Mouse (Mus musculus): ENCODE measurements around the gene Asic2.

The Asic2 gene

DNA sequence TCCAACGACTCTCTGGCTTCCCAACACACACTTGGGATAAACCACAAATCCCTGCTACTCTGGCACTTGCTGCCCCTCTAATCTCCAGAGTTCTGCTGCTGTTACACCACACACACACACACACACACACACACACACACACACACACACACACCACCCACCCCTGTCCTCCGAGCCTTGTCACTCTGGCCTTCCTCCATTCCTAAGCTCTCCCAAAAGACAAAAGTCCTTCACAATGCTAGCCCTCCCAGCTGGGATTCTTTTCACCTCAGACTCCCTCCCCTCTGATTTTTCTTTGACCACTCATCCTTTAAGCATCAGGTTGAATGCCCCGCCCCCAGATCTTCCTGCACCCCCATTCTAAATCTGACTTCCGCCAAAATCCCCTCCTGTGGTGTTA lies 506.5 kb downstream of the Asic2 start:
- in situ Hi-C loops (cut with MboI, MseI) = no loop called here

DNA sequence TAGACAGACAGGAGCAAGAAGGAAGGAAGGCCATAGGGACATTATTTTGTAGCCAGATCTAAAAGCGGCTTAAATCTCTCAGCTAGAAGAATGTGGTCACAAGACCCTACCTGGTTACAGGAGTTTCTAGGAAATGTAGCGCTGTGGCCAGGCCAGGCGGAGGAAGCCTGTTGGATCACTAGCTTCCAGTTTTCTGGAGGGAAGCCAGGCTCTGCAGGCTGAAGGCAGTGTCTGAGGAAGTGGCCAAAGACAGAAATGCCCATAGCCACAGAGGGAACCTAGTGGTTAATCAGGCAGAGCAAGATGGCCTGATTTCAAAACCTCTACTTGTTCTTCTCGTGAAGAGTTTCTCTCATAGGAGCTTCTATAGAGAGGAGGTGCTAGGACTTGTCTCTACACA lies 513.3 kb downstream of the Asic2 start:
- in situ Hi-C loops (cut with MboI, MseI) = no loop called here

DNA sequence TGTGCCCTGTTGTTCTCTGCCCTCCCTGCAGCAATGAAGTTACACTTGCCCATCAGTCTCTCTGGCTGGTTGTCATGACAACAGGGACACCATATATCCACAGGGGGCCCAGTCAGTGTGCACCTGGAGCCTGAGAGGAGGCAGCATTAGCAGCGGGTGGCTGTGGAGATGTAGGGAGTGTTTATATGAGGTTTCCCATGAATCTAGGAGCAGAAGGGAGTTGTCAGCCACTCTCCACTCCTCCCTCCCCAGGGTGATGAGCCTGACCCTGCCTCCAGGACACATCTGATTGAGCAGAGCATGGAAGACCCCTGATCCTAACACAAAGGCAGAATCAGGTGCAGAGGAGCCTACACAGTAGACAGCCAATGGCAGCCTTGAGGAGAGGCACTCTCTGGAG lies 514.1 kb downstream of the Asic2 start:
- in situ Hi-C loops (cut with MboI, MseI) = no loop called here

DNA sequence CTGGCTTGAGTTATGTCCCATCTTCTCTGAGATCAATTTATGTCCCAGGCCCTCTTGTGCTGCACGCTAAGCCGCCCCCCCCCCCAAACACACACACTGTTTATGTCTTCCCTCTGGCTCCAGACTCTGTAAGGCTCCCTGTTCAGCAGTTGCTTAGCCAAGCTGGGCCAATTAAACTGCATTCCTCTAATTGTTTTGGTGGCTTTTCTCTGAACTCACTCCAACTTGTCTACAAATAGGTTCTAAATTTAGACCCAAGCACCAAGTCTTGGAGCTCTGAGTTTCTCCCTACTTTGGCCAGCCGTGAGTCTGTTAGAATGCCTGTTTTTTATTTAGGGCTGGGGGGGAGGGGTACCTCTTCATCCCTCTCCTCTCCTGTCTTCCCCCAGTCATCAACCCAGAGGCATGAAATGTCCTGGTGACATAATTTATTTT lies 519.0 kb downstream of the Asic2 start:
- in situ Hi-C loops (cut with MboI, MseI) = no loop called here

DNA sequence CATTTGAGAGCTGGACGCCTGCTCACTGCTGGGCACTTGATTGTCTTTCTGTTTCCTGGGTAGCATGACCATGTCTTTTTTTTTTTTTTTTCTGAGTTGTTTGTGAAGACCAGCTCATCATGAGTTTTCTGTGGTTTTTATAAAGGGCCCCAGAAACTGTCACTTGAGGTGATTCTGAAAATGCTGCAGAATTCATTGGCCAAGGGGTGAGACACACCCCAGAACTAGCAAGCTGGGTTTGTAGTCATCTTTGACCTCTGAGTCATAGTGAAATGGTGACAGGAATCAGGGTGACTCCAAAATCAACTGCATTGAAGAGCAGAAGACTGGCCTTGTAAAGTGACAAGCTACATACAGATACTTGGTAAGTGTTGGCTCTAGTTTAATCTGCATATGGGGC lies 521.9 kb downstream of the Asic2 start:
- in situ Hi-C loops (cut with MboI, MseI) = no loop called here

DNA sequence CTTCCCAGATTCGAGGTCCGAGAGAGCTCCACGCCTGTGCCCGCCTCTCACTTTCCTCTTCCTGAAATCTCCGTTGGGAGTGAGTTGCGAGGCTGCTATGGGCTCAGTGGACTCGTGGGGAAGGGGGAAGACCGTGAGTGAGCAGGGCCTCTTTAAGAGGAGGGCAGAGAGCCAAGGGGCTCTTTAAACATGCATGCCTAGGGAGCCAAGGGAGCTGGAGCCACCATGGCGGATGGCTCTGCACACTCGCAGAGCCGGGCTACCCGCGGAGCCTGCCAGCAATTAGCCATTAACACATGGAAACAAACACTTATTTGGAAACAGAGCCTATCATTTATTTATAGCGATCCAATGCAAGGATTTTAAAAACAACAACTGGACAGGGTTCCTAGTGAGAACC lies 541.4 kb downstream of the Asic2 start:
- in situ Hi-C loops (cut with MboI, MseI) = no loop called here

DNA sequence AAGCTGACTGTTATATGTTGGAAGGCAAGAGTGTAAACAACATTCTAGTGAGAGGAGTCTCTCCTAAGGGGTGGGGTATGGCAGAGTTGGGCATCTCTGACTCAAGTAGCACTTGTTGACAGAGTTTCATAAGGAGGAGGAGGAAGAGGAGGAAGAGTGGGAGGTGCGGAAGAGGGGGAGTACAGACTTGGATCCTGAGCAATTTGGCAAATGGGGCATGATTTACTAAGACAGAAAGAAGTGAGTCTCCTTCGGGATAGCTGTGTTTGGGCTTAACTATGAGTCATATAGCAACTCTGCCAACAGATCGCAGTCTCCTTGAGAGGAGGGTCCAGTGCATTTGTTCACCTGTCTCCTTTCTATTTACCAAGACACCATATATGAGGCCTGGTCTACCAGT lies 549.1 kb downstream of the Asic2 start:
- in situ Hi-C loops (cut with MboI, MseI) = no loop called here

DNA sequence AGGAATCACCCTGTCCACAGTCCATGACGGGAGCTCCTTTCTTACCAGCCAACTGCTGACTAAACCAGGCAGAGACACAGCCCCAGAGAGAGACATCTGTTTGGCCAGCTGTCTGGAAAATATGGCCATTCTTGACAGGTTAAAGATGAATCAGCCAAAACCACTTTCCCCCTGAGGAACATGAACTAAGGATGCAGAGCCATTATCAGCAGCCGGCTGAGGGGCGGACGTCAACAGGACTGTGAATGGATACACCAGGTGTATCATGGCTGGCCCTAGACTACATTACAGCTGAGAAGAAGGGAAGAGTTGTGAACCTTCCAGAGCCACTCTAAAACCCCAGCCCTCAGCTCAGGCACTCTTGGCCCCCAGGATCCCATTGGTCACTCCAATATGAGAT lies 550.2 kb downstream of the Asic2 start:
- in situ Hi-C loops (cut with MboI, MseI) = no loop called here

DNA sequence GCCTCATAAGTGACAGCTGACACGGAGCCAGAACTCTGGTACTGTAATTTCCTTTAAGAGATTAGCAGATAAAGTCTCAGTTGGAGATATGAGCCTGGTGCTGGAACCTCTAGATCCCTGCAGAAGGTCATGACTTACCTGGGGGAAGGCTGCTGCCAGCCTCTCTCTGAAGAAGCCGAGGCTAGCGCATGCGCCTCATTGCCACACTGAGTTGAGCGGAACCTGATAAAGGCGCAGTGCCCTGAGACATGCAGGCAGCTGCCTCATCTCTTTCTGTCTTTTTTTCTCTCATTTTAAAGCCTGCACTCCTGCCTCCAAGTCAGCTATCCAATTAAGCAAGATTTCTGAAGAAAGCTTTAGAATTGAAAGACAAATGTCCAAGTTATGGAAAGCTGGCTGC lies 551.9 kb downstream of the Asic2 start:
- in situ Hi-C loops (cut with MboI, MseI) = no loop called here

DNA sequence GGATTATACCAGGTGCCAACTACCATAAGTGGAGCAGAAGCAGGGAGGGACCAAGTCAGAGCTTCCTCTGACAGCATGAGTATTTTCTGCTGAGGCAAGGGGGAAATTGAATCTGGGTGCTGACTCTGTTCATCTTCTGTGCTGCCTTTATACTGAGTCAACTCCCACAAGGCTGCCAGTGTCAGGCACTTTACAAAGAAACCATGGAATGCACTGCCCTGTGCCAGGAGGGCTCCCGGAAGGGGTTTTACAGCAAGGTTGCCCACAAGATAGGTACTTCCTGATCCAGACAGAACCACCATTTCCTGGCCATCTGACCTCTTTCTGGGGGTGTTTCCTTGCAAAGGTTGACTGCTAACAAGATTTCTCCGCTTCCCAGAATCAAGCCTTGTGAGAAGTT lies 553.7 kb downstream of the Asic2 start:
- in situ Hi-C loops (cut with MboI, MseI) = no loop called here

DNA sequence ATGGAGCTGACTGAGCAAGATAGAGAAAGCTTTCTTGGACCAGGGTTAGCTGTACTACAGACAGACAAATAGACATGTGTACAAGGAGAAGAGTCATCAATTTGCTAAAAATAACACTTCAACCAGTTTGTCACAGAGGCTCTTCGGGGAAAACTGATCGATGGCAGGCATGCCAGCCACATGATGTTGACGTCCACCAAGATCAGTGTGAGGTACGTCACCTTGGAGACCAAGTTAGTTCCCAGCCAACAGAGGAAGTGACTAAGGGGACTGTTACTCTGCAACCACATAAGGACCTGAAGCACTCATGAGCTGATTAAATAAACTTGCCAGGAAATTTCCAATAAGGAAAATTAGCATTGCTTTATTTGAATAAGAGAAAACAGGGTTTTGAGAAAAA lies 557.0 kb downstream of the Asic2 start:
- in situ Hi-C loops (cut with MboI, MseI) = no loop called here

DNA sequence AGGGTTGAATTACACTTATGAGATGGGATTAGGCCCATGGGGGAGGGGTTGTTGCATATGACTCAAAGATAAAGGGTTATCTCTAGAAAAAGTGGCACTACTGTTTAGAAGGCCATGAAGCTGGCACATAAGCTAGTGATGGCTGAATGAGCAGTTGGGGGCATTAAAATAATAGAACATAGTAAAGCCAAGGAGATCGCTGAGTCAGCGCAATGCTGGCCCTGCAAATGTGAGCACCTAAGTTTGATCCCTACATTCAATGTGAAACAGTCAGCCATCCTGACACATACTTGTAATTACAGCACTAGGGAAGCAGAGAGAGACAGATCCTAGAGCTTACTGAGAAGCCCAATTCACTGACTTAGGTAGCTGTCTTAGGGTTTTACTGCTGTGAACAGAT lies 562.3 kb downstream of the Asic2 start:
- in situ Hi-C loops (cut with MboI, MseI) = no loop called here

DNA sequence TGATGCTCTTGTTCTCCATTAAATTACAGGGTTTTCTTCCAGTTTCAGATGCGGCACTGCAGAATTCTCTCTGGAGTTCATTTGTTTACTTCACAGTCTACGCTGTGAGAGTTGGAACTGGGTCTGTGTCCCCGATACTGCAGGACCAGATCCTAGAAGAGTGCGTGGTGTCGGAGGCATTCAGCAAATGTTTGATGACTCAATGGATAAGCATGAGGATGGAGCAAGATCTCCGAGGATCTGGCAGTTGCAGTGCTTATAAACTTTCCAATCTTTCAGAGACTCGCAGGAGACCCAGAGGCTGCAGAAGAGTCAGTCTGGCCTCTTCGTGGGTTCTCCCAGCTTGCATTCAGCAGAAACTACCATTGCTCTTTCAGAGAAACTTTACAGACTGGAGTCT lies 566.0 kb downstream of the Asic2 start:
- in situ Hi-C loops (cut with MboI, MseI) = no loop called here

DNA sequence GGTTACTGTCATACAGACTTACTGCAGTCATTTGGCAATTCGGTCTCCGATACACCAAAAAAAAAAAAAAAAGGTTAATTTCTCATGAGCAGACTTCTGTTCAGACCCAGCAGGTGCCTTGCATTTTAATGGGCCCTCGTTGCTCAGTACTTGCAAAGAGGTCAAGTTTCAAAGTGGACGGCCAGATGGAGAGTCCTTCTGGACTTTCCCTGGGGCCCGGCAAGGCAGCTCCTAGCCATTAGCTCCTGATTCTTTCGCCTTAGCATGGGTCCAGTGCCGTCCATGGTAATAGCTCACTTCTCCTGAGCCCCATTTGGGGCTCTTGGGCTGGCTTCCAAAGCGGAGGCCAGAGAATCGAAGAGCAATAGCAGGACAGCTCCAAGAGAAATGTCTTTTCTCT lies 575.4 kb downstream of the Asic2 start:
- in situ Hi-C loops (cut with MboI, MseI) = no loop called here

DNA sequence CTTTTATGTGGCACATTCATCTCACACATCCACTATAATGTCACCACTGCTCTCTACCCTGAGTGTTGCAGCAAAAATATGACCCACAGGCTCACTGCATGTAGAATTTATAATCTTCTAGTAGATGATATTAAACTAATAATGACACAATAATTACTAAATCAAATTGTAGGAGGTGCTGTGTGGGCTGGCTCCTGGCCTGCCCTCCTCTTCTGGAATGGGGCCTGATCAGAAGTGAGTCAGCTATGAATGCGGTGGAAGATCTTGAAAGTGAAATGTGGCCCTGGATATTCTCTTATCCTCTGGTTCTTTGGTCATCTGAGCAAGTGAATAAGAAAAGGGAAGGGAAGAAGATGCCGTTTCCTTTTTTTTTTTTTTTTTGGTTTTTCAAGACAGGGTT lies 582.1 kb downstream of the Asic2 start:
- in situ Hi-C loops (cut with MboI, MseI) = no loop called here

DNA sequence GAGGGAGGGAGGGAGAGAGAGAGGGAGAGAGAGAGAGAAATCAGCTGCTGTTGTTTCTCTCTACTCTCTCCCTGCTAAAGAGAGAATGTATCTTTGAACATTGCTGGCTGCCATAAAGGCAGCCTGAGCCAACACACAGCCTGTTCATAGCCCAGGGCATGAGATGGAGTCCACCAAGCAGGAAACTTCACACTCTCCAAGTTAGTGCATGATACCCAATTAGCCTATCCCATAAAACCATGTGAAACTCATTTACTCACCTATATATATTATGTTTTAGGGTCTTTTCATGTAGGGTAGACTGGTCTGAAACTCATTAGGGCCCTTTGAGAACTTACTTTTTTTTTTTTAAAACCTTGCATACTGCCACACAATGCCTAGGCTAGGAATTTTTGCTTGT lies 582.7 kb downstream of the Asic2 start:
- in situ Hi-C loops (cut with MboI, MseI) = no loop called here

DNA sequence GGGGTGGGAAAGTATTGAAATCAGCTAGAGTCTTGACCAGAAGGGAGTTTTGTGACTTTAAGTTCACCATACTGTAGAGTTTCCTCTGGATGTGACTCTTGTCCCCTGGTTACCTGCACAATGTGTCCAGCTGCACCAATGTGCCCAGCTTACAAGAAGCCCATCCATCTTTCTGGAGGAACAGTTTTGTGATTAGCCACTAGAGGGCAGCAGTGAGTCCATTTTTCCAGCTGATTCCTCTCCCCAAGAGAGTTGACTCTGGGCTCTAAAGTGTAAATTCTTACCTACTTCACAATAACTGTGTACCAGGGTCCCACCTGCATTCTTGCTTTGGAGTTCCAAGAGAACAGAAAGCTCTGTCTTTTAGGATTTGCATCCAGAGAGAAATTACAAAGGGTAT lies 593.4 kb downstream of the Asic2 start:
- in situ Hi-C loops (cut with MboI, MseI) = no loop called here

DNA sequence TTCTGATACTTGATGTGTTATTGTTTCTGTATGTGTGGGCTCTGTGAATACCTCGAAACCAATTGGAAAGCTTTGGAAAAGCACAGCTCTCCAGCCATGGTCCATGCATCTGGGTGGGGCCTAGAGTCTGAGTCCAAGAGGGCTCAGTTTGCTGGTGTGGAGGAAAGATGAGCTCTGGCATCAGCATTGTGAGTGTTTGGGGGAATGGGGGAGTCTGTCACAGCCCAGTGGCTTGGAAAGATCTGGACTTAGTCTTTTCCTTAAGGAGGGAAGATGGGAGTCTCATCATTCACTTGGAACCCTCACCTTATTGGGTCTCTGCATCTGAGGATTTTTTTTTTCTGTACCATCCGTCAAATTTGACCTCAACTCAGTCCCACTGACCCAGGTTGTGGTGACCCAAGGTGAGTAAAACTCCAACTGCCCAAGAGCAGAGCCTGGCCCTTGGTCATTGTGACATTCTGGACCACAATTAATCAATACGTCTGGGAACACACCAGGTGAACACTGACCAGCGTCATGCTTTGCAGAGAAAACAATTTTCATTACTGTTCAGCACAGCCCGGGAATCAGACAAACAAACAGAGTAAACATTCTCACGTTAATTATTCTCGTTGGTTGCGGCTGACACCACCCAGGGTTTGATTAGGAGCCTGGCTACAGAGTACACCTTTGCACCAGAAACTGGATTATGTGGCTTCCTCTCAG lies 594.1 kb downstream of the Asic2 start:
- in situ Hi-C loops (cut with MboI, MseI) = no loop called here

DNA sequence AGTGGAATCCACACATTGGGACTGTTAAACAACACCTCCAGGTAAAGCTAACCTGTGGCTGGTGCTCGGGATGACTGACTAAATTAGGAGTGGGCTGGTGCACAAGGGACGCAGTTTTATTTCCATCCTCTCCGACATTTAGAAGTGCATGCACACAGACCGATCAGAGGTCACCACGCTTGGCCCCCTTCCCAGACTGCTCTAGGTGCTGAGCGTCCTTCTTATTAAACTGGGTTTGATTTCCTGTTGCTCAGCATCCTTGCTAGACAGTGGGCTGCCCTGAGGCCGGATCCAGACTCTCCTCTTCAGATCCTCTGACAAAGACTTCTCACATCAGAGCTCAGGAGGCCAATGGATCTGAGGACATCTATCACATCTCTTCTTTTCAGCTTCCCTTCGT lies 596.7 kb downstream of the Asic2 start:
- in situ Hi-C loops (cut with MboI, MseI) = no loop called here

DNA sequence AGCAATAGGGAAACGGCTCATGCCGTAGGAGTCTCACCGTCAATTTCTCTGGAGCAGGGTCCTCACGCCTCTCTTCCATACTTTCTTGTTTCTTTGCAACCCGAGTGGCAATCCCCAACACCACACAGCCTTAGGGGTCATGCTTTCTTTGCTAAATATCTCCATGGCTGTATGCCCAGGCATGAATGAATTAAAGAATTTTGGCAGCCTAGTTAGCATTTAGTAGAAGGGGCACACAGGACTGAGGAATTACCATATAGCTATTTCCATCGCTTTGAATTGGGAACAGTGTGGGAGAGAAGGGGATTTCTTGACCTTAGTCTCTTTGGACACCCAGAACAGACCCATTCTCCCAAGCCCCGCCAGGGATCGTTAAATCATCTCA lies 597.8 kb downstream of the Asic2 start:
- in situ Hi-C loops (cut with MboI, MseI) = no loop called here

DNA sequence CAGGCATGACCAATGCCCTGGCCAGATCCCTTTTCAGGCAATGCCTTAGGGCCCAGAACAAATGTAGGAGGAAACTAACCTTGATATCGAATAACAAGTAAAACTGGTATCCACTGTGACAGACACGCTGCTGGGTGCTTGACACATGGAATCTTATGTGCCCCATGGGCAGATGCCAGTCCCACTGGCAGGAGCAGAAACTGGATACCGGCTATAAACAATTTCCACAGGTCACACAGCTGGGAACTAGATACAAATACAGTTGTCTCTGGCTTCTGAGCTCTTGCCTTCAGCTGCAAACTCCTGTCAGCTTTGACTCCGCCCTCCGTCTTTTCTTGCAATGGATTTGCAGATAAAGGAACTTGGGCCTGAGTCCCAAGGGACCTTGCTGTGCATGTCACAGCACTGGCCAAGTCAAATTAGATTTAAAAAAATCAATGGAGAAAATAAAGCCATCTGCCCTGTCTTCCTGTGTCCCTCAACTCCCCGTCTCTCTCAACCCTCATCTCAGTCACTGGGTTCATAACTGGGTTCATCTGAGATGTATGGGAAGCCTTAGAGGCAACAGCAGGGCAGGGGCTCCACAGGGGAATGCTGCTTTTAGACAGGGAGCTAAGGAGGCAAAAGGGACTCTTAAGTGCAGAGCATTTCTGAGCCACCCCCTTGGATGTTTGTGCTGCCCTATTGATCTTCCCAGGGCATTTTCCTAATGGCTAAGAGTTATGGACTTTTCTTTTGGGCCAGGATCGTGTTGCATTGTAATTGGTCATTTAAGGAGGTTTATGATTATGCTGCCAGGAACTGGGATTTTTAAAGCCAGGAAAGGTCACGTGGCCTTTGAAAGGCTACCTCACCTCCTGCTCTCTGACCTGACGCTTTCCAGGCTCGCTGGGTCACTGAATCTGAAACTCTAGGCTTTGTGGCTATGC lies 598.5 kb downstream of the Asic2 start:
- in situ Hi-C loops (cut with MboI, MseI) = no loop called here

DNA sequence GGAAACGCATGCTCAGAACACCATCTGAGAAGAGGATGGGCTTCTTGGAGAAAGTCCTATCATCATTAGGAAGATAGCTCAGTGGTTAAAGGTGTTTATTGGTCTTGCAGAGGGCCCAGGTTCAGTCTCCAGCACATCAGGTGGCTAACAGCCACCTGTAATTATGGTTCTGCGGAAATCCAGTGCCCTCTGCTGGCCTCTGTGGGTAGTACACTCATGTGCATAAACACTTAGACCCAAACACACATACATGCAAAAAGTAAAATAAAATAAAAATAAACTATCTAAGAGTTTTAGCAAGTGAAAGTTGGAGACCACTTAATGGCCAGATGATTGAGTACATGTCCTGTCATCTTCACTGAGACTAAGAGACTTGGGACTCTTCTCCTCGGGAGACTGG lies 603.8 kb downstream of the Asic2 start:
- in situ Hi-C loops (cut with MboI, MseI) = no loop called here

DNA sequence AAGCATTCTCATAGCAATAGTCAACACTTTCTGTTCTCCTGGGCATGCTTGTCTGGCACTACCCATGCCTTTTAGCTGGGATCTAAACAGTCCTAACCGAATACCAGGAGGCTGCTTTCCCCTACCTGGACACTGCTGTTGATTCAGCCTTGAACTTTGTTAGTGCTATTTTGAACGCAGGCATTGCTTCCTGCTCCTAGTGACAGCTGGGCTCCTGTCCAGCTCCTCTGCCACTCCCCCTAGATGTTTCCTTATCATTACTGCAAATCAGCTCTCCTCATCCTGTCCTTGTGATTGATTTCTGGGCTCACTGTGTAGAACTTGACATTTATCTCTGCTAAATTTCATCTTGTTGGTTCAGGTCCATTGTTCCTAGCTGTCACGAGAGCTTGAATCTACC lies 605.8 kb downstream of the Asic2 start:
- in situ Hi-C loops (cut with MboI, MseI) = no loop called here

All from T-helper 17 cell (primary cell).